Mouse (Mus musculus): ENCODE measurements around the gene Rab8b. TPM values are rescaled to one million over a fixed set of nuclear protein-coding genes. Genes with fewer than 3 reads are reported as not detected.

The Rab8b gene
- total and polyA plus RNA-seq, 2 experiments from 2014 or later: 9.5 to 9.8 TPM

- H3K4me1 ChIP-seq (ENCODE audit: control insufficient read depth, insufficient read depth): peaks cover 4% of the 10 kb centered on the region; the same call in 1 of the 2 replicates
- H3K27me3 ChIP-seq (ENCODE audit: control insufficient read depth, insufficient read depth, low read length): no peaks in the 10 kb centered on the region
- DNase-seq (ENCODE audit: low spot score) (no peak), ATAC-seq (ENCODE audit: insufficient read depth, low read depth) (no peak)
- no peak overlapping the region for H3K27ac ChIP-seq (ENCODE audit: low read depth)
- no peak overlapping the region for H3K9ac ChIP-seq (replicated peaks; ENCODE audit: low read depth, low read length)
- TF ChIP-seq CTCF (IDR thresholded peaks at IDR 0.05; ENCODE audit: low read depth) (no peak), EP300 (IDR thresholded peaks at IDR 0.05; ENCODE audit: low read depth) (no peak)
- peaks cover 12% of the 10 kb centered on the region for H3K36me3 ChIP-seq (replicated peaks; ENCODE audit: control insufficient read depth, insufficient read depth, low read length)
- H3K9me3 ChIP-seq (replicated peaks; ENCODE audit: control insufficient read depth, low read length): no peaks in the 10 kb centered on the region
- H3K4me2 ChIP-seq (ENCODE audit: low read depth, low read length): no peak overlapping the region
- WGBS: 92% methylated on average over 2 of the region's 2 CpGs
- no peak overlapping the region for H3K4me3 ChIP-seq (ENCODE audit: low read depth, low read length)
Observed at GRCm38 (mm10) chr9:66948536-66948935, 29.0 kb upstream of the Rab8b start.

GRCm38 (mm10) chr9:66945647-66946641 is 26.5 kb upstream of the Rab8b start, which contains the start of gene Rps27l:
Gene Rps27l (plus strand): TSS chr9:66946086.
- under 1% methylated on average over 76 of the region's 77 CpGs for WGBS
- H3K4me1 ChIP-seq (ENCODE audit: control insufficient read depth, insufficient read depth): peaks cover 4% of the 10 kb centered on the region; the same call in 1 of the 2 replicates
- peak within 1 kb of the TSS; percentile 95 for H3K4me2 ChIP-seq (ENCODE audit: low read depth, low read length)
- H3K4me3 ChIP-seq (ENCODE audit: low read depth, low read length): peak within 1 kb of the TSS; percentile 98
- no peaks in the 10 kb centered on the region for H3K27me3 ChIP-seq (ENCODE audit: control insufficient read depth, insufficient read depth, low read length)
- no peaks in the 10 kb centered on the region for H3K9me3 ChIP-seq (replicated peaks; ENCODE audit: control insufficient read depth, low read length)
- TF ChIP-seq CTCF (IDR thresholded peaks at IDR 0.05; ENCODE audit: low read depth) (no peak), EP300 (IDR thresholded peaks at IDR 0.05; ENCODE audit: low read depth) (peak; percentile 88)
- peaks cover 12% of the 10 kb centered on the region for H3K36me3 ChIP-seq (replicated peaks; ENCODE audit: control insufficient read depth, insufficient read depth, low read length)
- H3K27ac ChIP-seq (ENCODE audit: low read depth): peak within 1 kb of the TSS; percentile 97
- H3K9ac ChIP-seq (replicated peaks; ENCODE audit: low read depth, low read length): peak within 1 kb of the TSS; percentile 96
- peak; percentile 95 for DNase-seq (ENCODE audit: low spot score)
- ATAC-seq (ENCODE audit: insufficient read depth, low read depth): peak; percentile 99

- ATAC-seq (ENCODE audit: insufficient read depth, low read depth): no peak
- Histone ChIP-seq H3K36me3 (replicated peaks; ENCODE audit: control insufficient read depth, insufficient read depth, low read length) (peaks cover 12% of the 10 kb centered on the region), H3K9me3 (replicated peaks; ENCODE audit: control insufficient read depth, low read length) (no peaks in the 10 kb centered on the region), H3K4me3 (ENCODE audit: low read depth, low read length) (peak overlapping the region; percentile 98), H3K27me3 (ENCODE audit: control insufficient read depth, insufficient read depth, low read length) (no peaks in the 10 kb centered on the region), H3K9ac (replicated peaks; ENCODE audit: low read depth, low read length) (peak overlapping the region; percentile 96), H3K4me1 (ENCODE audit: control insufficient read depth, insufficient read depth) (peaks cover 4% of the 10 kb centered on the region; the same call in 1 of the 2 replicates), H3K4me2 (ENCODE audit: low read depth, low read length) (peak overlapping the region; percentile 95), H3K27ac (ENCODE audit: low read depth) (peak overlapping the region; percentile 97)
- TF ChIP-seq CTCF (IDR thresholded peaks at IDR 0.05; ENCODE audit: low read depth): no peak
- TF ChIP-seq EP300 (IDR thresholded peaks at IDR 0.05; ENCODE audit: low read depth): no peak
- 17% methylated on average over 4 of the region's 4 CpGs for WGBS
- no peak for DNase-seq (ENCODE audit: low spot score)
Observed at GRCm38 (mm10) chr9:66945161-66945560, 25.7 kb upstream of the Rab8b start.

GRCm38 (mm10) chr9:66938836-66939235 is 19.3 kb upstream of the Rab8b start:
- DNase-seq (ENCODE audit: low spot score) (peak; percentile 84), ATAC-seq (ENCODE audit: insufficient read depth, low read depth) (peak; percentile 67)
- Histone ChIP-seq H3K4me3 (ENCODE audit: low read depth, low read length) (no peak overlapping the region), H3K9ac (replicated peaks; ENCODE audit: low read depth, low read length) (no peak overlapping the region), H3K36me3 (replicated peaks; ENCODE audit: control insufficient read depth, insufficient read depth, low read length) (no peaks in the 10 kb centered on the region), H3K4me1 (ENCODE audit: control insufficient read depth, insufficient read depth) (peaks cover 5% of the 10 kb centered on the region; the same call in 1 of the 2 replicates), H3K9me3 (replicated peaks; ENCODE audit: control insufficient read depth, low read length) (no peaks in the 10 kb centered on the region), H3K27ac (ENCODE audit: low read depth) (no peak overlapping the region), H3K4me2 (ENCODE audit: low read depth, low read length) (no peak overlapping the region), H3K27me3 (ENCODE audit: control insufficient read depth, insufficient read depth, low read length) (no peaks in the 10 kb centered on the region)
- peak; percentile 91 for TF ChIP-seq CTCF (IDR thresholded peaks at IDR 0.05; ENCODE audit: low read depth)
- TF ChIP-seq EP300 (IDR thresholded peaks at IDR 0.05; ENCODE audit: low read depth): no peak
- 2% methylated on average over 4 of the region's 4 CpGs for WGBS

GRCm38 (mm10) chr9:66937507-66937906 is 18.0 kb upstream of the Rab8b start:
- Histone ChIP-seq H3K4me3 (ENCODE audit: low read depth, low read length) (no peak overlapping the region), H3K9ac (replicated peaks; ENCODE audit: low read depth, low read length) (no peak overlapping the region), H3K27me3 (ENCODE audit: control insufficient read depth, insufficient read depth, low read length) (no peaks in the 10 kb centered on the region), H3K4me2 (ENCODE audit: low read depth, low read length) (no peak overlapping the region), H3K36me3 (replicated peaks; ENCODE audit: control insufficient read depth, insufficient read depth, low read length) (no peaks in the 10 kb centered on the region), H3K27ac (ENCODE audit: low read depth) (no peak overlapping the region), H3K4me1 (ENCODE audit: control insufficient read depth, insufficient read depth) (peaks cover 5% of the 10 kb centered on the region; the same call in 1 of the 2 replicates), H3K9me3 (replicated peaks; ENCODE audit: control insufficient read depth, low read length) (no peaks in the 10 kb centered on the region)
- DNase-seq (ENCODE audit: low spot score) (no peak), ATAC-seq (ENCODE audit: insufficient read depth, low read depth) (no peak)
- 40% methylated on average over 8 of the region's 8 CpGs for WGBS
- no peak for TF ChIP-seq CTCF (IDR thresholded peaks at IDR 0.05; ENCODE audit: low read depth)
- TF ChIP-seq EP300 (IDR thresholded peaks at IDR 0.05; ENCODE audit: low read depth): no peak

Measured in heart, postnatal 0 days (tissue).